Mouse (Mus musculus): ENCODE data around the gene Mctp1.
A peak's percentile ranks its signal among the peaks of the same experiment; 100 is the strongest.

Mctp1 gene

GRCm38 (mm10) chr13:76611499-76611898 lies 227.2 kb downstream of the Mctp1 start:
- DNase-seq (ENCODE audit: low read depth, low spot score) = no peak

GRCm38 (mm10) chr13:76620111-76620510 lies 235.8 kb downstream of the Mctp1 start:
- no peak for DNase-seq (ENCODE audit: low read depth, low spot score)

- no peak for DNase-seq (ENCODE audit: low read depth, low spot score)
These were observed 236.2 kb downstream of the Mctp1 start for GRCm38 (mm10) chr13:76620525-76620924.

GRCm38 (mm10) chr13:76633707-76634106 lies 249.4 kb downstream of the Mctp1 start:
- DNase-seq (ENCODE audit: low read depth, low spot score) = no peak

GRCm38 (mm10) chr13:76638282-76638681 lies 253.9 kb downstream of the Mctp1 start:
- no peak for DNase-seq (ENCODE audit: low read depth, low spot score)

GRCm38 (mm10) chr13:76659523-76659922 lies 275.2 kb downstream of the Mctp1 start:
- DNase-seq (ENCODE audit: low read depth, low spot score) = no peak

- peak; percentile 49 for DNase-seq (ENCODE audit: low read depth, low spot score)
These were observed 297.0 kb downstream of the Mctp1 start for GRCm38 (mm10) chr13:76681286-76681685.

GRCm38 (mm10) chr13:76689349-76689748 lies 305.0 kb downstream of the Mctp1 start:
- no peak for DNase-seq (ENCODE audit: low read depth, low spot score)

GRCm38 (mm10) chr13:76690143-76690542 lies 305.8 kb downstream of the Mctp1 start:
- no peak for DNase-seq (ENCODE audit: low read depth, low spot score)

GRCm38 (mm10) chr13:76690697-76691096 lies 306.4 kb downstream of the Mctp1 start:
- DNase-seq (ENCODE audit: low read depth, low spot score) = no peak

GRCm38 (mm10) chr13:76734013-76734412 lies 349.7 kb downstream of the Mctp1 start:
- DNase-seq (ENCODE audit: low read depth, low spot score) = no peak

GRCm38 (mm10) chr13:76750663-76751429 lies 366.5 kb downstream of the Mctp1 start:
- no peak for DNase-seq (ENCODE audit: low read depth, low spot score)

GRCm38 (mm10) chr13:76759832-76760490 lies 375.6 kb downstream of the Mctp1 start:
- peak; percentile 38 for DNase-seq (ENCODE audit: low read depth, low spot score)

- DNase-seq (ENCODE audit: low read depth, low spot score) = no peak
These were observed 415.3 kb downstream of the Mctp1 start for GRCm38 (mm10) chr13:76799662-76800061.

GRCm38 (mm10) chr13:76801126-76801632 lies 416.8 kb downstream of the Mctp1 start:
- DNase-seq (ENCODE audit: low read depth, low spot score) = no peak

- no peak for DNase-seq (ENCODE audit: low read depth, low spot score)
These were observed 417.9 kb downstream of the Mctp1 start for GRCm38 (mm10) chr13:76802051-76802728.

- no peak for DNase-seq (ENCODE audit: low read depth, low spot score)
These were observed 418.6 kb downstream of the Mctp1 start for GRCm38 (mm10) chr13:76802926-76803325.

- no peak for DNase-seq (ENCODE audit: low read depth, low spot score)
These were observed 419.5 kb downstream of the Mctp1 start for GRCm38 (mm10) chr13:76803799-76804198.

- DNase-seq (ENCODE audit: low read depth, low spot score) = no peak
These were observed 424.6 kb downstream of the Mctp1 start for GRCm38 (mm10) chr13:76808871-76809390.

- DNase-seq (ENCODE audit: low read depth, low spot score) = no peak
These were observed 425.5 kb downstream of the Mctp1 start for GRCm38 (mm10) chr13:76809802-76810201.

- DNase-seq (ENCODE audit: low read depth, low spot score) = no peak
These were observed 426.2 kb downstream of the Mctp1 start for GRCm38 (mm10) chr13:76810496-76810939.

GRCm38 (mm10) chr13:76823083-76823482 lies 438.7 kb downstream of the Mctp1 start:
- DNase-seq (ENCODE audit: low read depth, low spot score) = no peak

Data from CD4-positive, CD25-positive, alpha-beta regulatory T cell, adult 2 months (primary cell).